Mouse (Mus musculus) spleen, postnatal 10 days (tissue): ENCODE results near the gene Gmds.

Experiments used
- DNase-seq, 2 experiments: peaks; one replicate each; pipeline ENCODE4 v3.0.0; 2021 to 2022; ENCODE audit warnings: low spot score in 2 of 2

Gene Gmds

GRCm38 (mm10) chr13:31955171-31955570 lies 383.4 kb downstream of the Gmds start:
- no peak for DNase-seq

GRCm38 (mm10) chr13:31944676-31945210 lies 393.8 kb downstream of the Gmds start:
- no peak for DNase-seq

- DNase-seq, result no peak
These were observed 394.9 kb downstream of the Gmds start for GRCm38 (mm10) chr13:31943482-31944275.

- DNase-seq, result no peak
These were observed 409.2 kb downstream of the Gmds start for GRCm38 (mm10) chr13:31929299-31929698.

GRCm38 (mm10) chr13:31926599-31926998 lies 411.9 kb downstream of the Gmds start:
- DNase-seq, result no peak

GRCm38 (mm10) chr13:31924506-31924905 lies 414.0 kb downstream of the Gmds start:
- no peak for DNase-seq

- no peak for DNase-seq
These were observed 418.8 kb downstream of the Gmds start for GRCm38 (mm10) chr13:31919716-31920115.

- no peak for DNase-seq
These were observed 421.2 kb downstream of the Gmds start for GRCm38 (mm10) chr13:31917387-31917786.

- DNase-seq, result no peak
These were observed 422.8 kb downstream of the Gmds start for GRCm38 (mm10) chr13:31915748-31916147.

- no peak for DNase-seq
These were observed 423.5 kb downstream of the Gmds start for GRCm38 (mm10) chr13:31914901-31915587.

GRCm38 (mm10) chr13:31911956-31912355 lies 426.6 kb downstream of the Gmds start:
- no peak for DNase-seq

GRCm38 (mm10) chr13:31911362-31911761 lies 427.2 kb downstream of the Gmds start:
- DNase-seq, result no peak

- DNase-seq, result no peak
These were observed 429.5 kb downstream of the Gmds start for GRCm38 (mm10) chr13:31909031-31909430.

GRCm38 (mm10) chr13:31906514-31906913 lies 432.0 kb downstream of the Gmds start:
- DNase-seq, result no peak

- no peak for DNase-seq
These were observed 438.3 kb downstream of the Gmds start for GRCm38 (mm10) chr13:31900191-31900590.

- no peak for DNase-seq
These were observed 439.1 kb downstream of the Gmds start for GRCm38 (mm10) chr13:31899392-31899791.

GRCm38 (mm10) chr13:31897493-31897892 lies 441.0 kb downstream of the Gmds start:
- DNase-seq, result no peak

- no peak for DNase-seq
These were observed 444.0 kb downstream of the Gmds start for GRCm38 (mm10) chr13:31894511-31894910.

- DNase-seq, result no peak
These were observed 445.5 kb downstream of the Gmds start for GRCm38 (mm10) chr13:31892913-31893514.

- DNase-seq, result no peak
These were observed 450.0 kb downstream of the Gmds start for GRCm38 (mm10) chr13:31888500-31888899.

GRCm38 (mm10) chr13:31885769-31886168 lies 452.8 kb downstream of the Gmds start:
- no peak for DNase-seq

- no peak for DNase-seq
These were observed 459.6 kb downstream of the Gmds start for GRCm38 (mm10) chr13:31878805-31879477.
